Mouse (Mus musculus): ENCODE measurements at regions not wholly inside any gene's neighbourhood (a gene's known extent, or its start where the extent isn't known, plus 50 kb on each side); places are given as distances from the start of the nearest gene placed in this dataset.

GRCm38 (mm10) chr3:115462623-115463022 lies 252.2 kb downstream of the S1pr1 start:
- no peak for TF ChIP-seq CTCF (IDR thresholded peaks at IDR 0.05; ENCODE audit: low read depth, low read length)
- TF ChIP-seq POLR2A (IDR thresholded peaks at IDR 0.05; ENCODE audit: borderline replicate concordance, low read depth, low read length): no peak
